Mouse (Mus musculus): ENCODE data around the gene Prkn.

DNA sequence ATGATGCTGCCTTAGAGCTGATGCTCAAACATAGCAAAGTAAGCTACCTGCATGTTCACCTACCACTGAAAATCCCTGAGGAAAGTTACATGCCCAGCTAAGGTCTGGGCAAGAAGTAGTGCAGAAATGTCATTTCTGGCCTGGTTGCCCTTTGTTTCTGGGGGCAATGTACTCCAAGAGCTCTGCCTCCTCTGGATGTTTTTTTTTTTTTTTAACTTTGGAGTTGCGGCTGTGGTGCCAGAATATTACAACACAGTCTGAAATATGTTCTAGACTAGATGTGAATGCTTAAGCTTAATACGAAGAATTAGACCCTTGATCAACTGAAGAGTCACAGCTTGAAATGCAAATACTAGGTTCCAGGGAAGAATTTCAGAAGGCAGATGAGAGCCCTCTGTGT lies 911.1 kb downstream of the Prkn start:
- TF ChIP-seq EP300 (IDR thresholded peaks at IDR 0.05) (no peak), CTCF (IDR thresholded peaks at IDR 0.05) (no peak)

Measured in lung, postnatal 0 days (tissue).